Mouse (Mus musculus) thymus, postnatal 14 days (tissue): ENCODE data around the gene Dbp.
A peak's percentile ranks its signal among the peaks of the same experiment; 100 is the strongest.

Source experiments
- DNase-seq: peaks from one replicate; pipeline ENCODE4 v3.0.0; 2021

The Dbp gene

GRCm38 (mm10) chr7:45695098-45695497 is 9.8 kb upstream of the Dbp start:
- peak; percentile 53 for DNase-seq

- DNase-seq, result no peak
Measured at GRCm38 (mm10) chr7:45697894-45698293, 7.0 kb upstream of the Dbp start.

GRCm38 (mm10) chr7:45699523-45700141 is 5.3 kb upstream of the Dbp start, which contains the start of gene Car11:
Gene Car11 (plus strand): TSS chr7:45699843.
- DNase-seq, result peak; percentile 42

GRCm38 (mm10) chr7:45700301-45701015 is 4.4 kb upstream of the Dbp start:
- DNase-seq, result peak; percentile 80

- DNase-seq, result no peak
Measured at GRCm38 (mm10) chr7:45701072-45701471, 3.8 kb upstream of the Dbp start.

- no peak for DNase-seq
Measured at GRCm38 (mm10) chr7:45701607-45702006, 3.3 kb upstream of the Dbp start.

GRCm38 (mm10) chr7:45702316-45702715 is 2.6 kb upstream of the Dbp start:
- no peak for DNase-seq

GRCm38 (mm10) chr7:45702809-45703520 is 1.9 kb upstream of the Dbp start:
- no peak for DNase-seq

- peak; percentile 34 for DNase-seq
Measured at GRCm38 (mm10) chr7:45703521-45704033, 1.3 kb upstream of the Dbp start.

GRCm38 (mm10) chr7:45704046-45704559 is 785 bp upstream of the Dbp start:
- peak; percentile 62 for DNase-seq

- DNase-seq, result peak; percentile 65
Measured at GRCm38 (mm10) chr7:45705443-45705864, 566 bp downstream of the Dbp start.

GRCm38 (mm10) chr7:45705873-45706281 is 989 bp downstream of the Dbp start:
- DNase-seq, result peak; percentile 66

- DNase-seq, result peak; percentile 95
Measured at GRCm38 (mm10) chr7:45706721-45707241, 1.9 kb downstream of the Dbp start.

- DNase-seq, result peak; percentile 91
Measured at GRCm38 (mm10) chr7:45707375-45707967, 2.6 kb downstream of the Dbp start.

GRCm38 (mm10) chr7:45708221-45708761 is 3.4 kb downstream of the Dbp start:
- no peak for DNase-seq

GRCm38 (mm10) chr7:45709036-45709435 is 4.1 kb downstream of the Dbp start:
- no peak for DNase-seq

GRCm38 (mm10) chr7:45709677-45710355 is 4.9 kb downstream of the Dbp start:
- DNase-seq, result no peak

- no peak for DNase-seq
Measured at GRCm38 (mm10) chr7:45710477-45711191, 5.7 kb downstream of the Dbp start.

GRCm38 (mm10) chr7:45711316-45712021 is 6.6 kb downstream of the Dbp start:
- DNase-seq, result no peak

- DNase-seq, result no peak
Measured at GRCm38 (mm10) chr7:45712022-45712757, 7.3 kb downstream of the Dbp start.
